Mouse (Mus musculus) kidney, postnatal 0 days (tissue): Measurements from ENCODE around the gene Mgarp. TPM values are rescaled to one million over a fixed set of nuclear protein-coding genes. Genes with fewer than 3 reads are reported as not detected.
"Not testable (repeated sequence)": the region's sequence is repeated elsewhere in the genome, so short reads cannot be mapped to it uniquely, and the experiment has no call there.

Experiments used
- ATAC-seq: fragments of 200-750 bp; cut with Nextera tagmentation; replicated peaks from 2 replicates; pipeline ENCODE4 v1.8.0; 2017; ENCODE audit warnings: low read depth, moderate number of reproducible peaks, moderate TSS enrichment, moderate library complexity; ENCODE audit not compliant: low FRiP score
- DNase-seq: peaks from one replicate; pipeline ENCODE4 v3.0.0-alpha.2; 2016; ENCODE audit warnings: low spot score
- H3K27ac ChIP-seq: fragments of 300-500 bp; sonication (generic); 2 replicates; pipeline ENCODE4 v1.5.1; 2014; ENCODE audit warnings: mild to moderate bottlenecking
- H3K27me3 ChIP-seq: fragments of 300-500 bp; sonication (generic); 2 replicates; pipeline ENCODE4 v1.6.1; 2014; ENCODE audit warnings: low read length, mixed read lengths; ENCODE audit not compliant: insufficient read depth
- H3K36me3 ChIP-seq: fragments of 300-500 bp; sonication (generic); 2 replicates; pipeline ENCODE4 v1.6.1; 2014; ENCODE audit warnings: low read length, mixed read lengths; ENCODE audit not compliant: insufficient read depth
- H3K4me1 ChIP-seq: fragments of 300-500 bp; sonication (generic); replicated peaks from 2 replicates; pipeline ENCODE4 v1.6.1; 2014; ENCODE audit warnings: antibody characterized with exemption, low read length, mixed read lengths; ENCODE audit not compliant: insufficient read depth
- H3K4me2 ChIP-seq: fragments of 300-500 bp; sonication (generic); 2 replicates; pipeline ENCODE4 v1.6.1; 2014; ENCODE audit warnings: mild to moderate bottlenecking, low read length, moderate library complexity, mixed read lengths
- H3K4me3 ChIP-seq: fragments of 300-500 bp; sonication (generic); replicated peaks from 2 replicates; pipeline ENCODE4 v1.5.1; 2014; ENCODE audit warnings: low read depth, low read length
- H3K9ac ChIP-seq: fragments of 300-500 bp; sonication (generic); 2 replicates; pipeline ENCODE4 v1.6.1; 2014; ENCODE audit warnings: low read depth, low read length
- H3K9me3 ChIP-seq: fragments of 300-500 bp; sonication (generic); replicated peaks from 2 replicates; pipeline ENCODE4 v1.6.1; 2016; ENCODE audit warnings: low read length, inconsistent platforms, mixed read lengths
- CTCF ChIP-seq: IDR thresholded peaks from 2 replicates; pipeline ENCODE4 v1.5.1; 2016; ENCODE audit warnings: antibody characterized with exemption, low read depth, mild to moderate bottlenecking, moderate library complexity
- WGBS: fragments of 180-500 bp; shearing (Covaris S2); extraction: QIAGEN DNeasy Blood & Tissue Kit; methylation state at CpG from one replicate; pipeline ENCODE4 v1.1.7; 2014; 5-methylcytosine and 5-hydroxymethylcytosine counted together
- polyA plus RNA-seq: library from polyadenylated mRNA; unstranded; fragments of >200 nt; fragmentation: Nextera tagmentation; extraction: Ambion mirVana; gene quantifications from 2 replicates; pipeline ENCODE4 v1.2.1, GENCODE M21; 2015

Gene Mgarp
- polyA plus RNA-seq, 1 experiment from 2014 or later: 0.76 TPM

DNA sequence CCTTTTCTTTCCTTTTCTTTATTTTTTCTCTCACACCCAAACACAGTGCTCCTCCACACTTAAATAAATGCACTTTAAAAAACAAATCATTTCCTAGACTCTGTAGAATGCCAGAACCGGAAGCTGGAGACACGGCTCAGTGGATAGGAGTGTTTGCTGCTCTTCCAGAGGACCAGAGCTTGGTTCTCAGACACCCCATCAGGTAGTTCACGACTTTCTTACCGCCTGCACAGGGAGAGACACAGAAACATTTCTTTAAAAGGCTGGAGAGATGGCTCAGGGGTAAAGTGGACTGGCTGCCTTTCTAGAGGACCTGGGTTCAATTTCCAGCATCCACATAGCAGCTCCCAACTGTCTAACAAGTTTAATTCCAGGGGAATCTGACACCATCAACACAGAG, 3.0 kb upstream of the Mgarp start:
- Histone ChIP-seq H3K36me3 (peaks cover 12% of the 10 kb centered on the region; the same call in 1 of the 2 replicates), H3K4me1 (peaks cover 8% of the 10 kb centered on the region; the same call in 1 of the 2 replicates), H3K27ac (no peak overlapping the region), H3K9me3 (no peaks in the 10 kb centered on the region), H3K4me2 (no peak overlapping the region), H3K4me3 (no peak overlapping the region), H3K27me3 (0 out of 2 replicates have a peak, but pooled peaks cover 6% of the 10 kb centered on the region), H3K9ac (no peak overlapping the region)
- DNase-seq: no peak
- TF ChIP-seq CTCF: no peak
- WGBS: 30% methylated on average over 4 of the region's 4 CpGs
- ATAC-seq: no peak

DNA sequence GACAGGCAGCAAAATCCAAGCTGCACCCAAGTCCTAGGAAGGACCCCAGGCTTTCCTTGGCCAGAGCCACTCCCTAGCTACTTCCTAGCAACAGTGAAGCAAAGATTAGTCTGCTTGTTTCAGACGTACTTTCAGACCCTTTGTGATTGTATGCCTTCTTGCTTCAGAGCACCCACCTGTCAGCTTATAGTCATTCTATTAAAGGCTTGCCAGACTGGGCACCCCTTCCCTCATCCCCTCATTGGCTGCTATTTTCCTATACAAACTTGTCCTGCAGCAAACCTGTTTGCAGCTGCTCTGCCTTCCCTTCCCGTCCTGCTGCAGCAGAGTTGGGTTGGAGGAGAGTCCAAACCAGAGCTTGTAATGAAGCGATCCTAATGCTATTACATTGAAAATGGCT, 2.1 kb upstream of the Mgarp start:
- TF ChIP-seq CTCF: no peak
- Histone ChIP-seq H3K27ac (no peak overlapping the region), H3K27me3 (0 out of 2 replicates have a peak, but pooled peaks cover 6% of the 10 kb centered on the region), H3K9ac (no peak overlapping the region), H3K36me3 (peaks cover 10% of the 10 kb centered on the region; the same call in 1 of the 2 replicates), H3K4me3 (no peak overlapping the region), H3K4me1 (peaks cover 8% of the 10 kb centered on the region; the same call in 1 of the 2 replicates), H3K9me3 (no peaks in the 10 kb centered on the region), H3K4me2 (no peak overlapping the region)
- 25% methylated on average over 3 of the region's 3 CpGs for WGBS
- no peak for DNase-seq
- no peak for ATAC-seq

DNA sequence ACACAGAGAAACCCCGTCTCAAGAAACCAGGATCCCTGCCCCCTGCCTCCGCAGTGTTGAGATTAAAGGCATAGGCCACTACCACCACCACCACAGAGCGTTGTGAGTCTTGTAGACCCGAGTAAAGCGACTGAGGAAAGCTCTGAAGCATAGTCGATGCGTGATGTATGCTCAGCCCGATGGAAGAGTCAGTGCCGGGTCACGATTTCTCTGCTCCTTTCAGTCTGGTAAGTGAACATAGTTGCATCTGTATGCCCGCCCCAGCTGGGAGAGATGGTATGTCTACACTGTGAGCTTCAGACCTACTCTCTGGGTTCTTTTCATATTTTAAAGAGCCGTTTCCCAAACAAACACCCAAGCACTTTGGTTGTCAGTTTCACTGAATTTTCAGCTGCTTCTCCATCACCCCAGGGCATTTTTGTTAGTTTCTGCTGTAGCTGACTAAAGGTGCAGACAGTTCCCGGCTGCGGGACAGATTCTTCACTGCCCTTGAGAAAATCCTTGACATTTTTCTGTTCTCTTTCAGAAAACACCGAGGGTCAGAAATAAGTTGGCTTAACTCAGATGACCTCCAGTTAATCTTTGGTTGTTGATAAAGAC, 1.3 kb upstream of the Mgarp start:
- H3K36me3 ChIP-seq: 0 out of 2 replicates have a peak, but pooled peaks cover 1% of the 10 kb centered on the region
- H3K27ac ChIP-seq: no peak overlapping the region
- H3K27me3 ChIP-seq: 0 out of 2 replicates have a peak, but pooled peaks cover 6% of the 10 kb centered on the region
- TF ChIP-seq CTCF: no peak
- no peak overlapping the region for H3K4me3 ChIP-seq
- H3K9me3 ChIP-seq: no peaks in the 10 kb centered on the region
- no peak for DNase-seq
- 68% methylated on average over 15 of the region's 15 CpGs for WGBS
- H3K9ac ChIP-seq: no peak overlapping the region
- no peak overlapping the region for H3K4me2 ChIP-seq
- ATAC-seq: no peak
- peaks cover 8% of the 10 kb centered on the region; the same call in 1 of the 2 replicates for H3K4me1 ChIP-seq

DNA sequence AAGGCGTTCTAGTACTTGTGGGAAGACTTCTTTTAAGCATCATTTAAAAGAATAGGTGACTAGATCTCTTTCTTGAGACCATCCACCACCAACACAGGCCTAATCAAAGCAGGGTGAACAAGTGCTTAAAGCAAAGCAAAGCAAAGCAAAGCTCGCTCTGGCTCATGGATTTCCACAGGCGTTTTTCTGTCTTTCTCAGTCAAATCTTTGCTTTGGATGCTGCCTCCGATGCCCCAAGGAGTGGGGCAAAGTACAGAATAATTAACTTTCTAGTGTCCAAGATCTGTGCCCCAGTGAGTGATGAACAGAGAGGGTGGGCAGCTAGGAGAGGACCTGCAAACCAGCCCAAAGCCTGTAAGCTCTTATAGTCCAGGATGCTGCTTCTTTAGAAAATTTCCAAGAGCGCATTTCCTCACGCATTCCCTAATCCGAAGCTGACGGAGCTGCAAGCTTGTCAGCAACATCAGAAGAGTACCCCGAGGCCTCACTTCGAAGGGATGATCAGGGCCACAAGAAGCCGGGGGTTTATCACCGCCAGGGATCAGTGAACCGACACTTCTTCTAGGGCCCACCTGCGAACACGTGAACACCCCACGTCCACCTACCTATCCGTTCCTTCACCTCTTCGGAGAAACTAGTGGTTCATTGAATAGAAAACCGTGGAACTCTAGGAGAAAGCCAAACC, 935 bp downstream of the Mgarp start:
- TF ChIP-seq CTCF: no peak
- Histone ChIP-seq H3K36me3 (no peaks in the 10 kb centered on the region), H3K4me3 (no peak overlapping the region), H3K9me3 (no peaks in the 10 kb centered on the region), H3K27me3 (0 out of 2 replicates have a peak, but pooled peaks cover 6% of the 10 kb centered on the region), H3K4me1 (peaks cover 8% of the 10 kb centered on the region; the same call in 1 of the 2 replicates), H3K4me2 (peak overlapping the region; percentile 91; the same call in 1 of the 2 replicates), H3K27ac (no peak overlapping the region), H3K9ac (no peak overlapping the region)
- no peak for DNase-seq
- WGBS: 38% methylated on average over 19 of the region's 19 CpGs
- no peak for ATAC-seq

DNA sequence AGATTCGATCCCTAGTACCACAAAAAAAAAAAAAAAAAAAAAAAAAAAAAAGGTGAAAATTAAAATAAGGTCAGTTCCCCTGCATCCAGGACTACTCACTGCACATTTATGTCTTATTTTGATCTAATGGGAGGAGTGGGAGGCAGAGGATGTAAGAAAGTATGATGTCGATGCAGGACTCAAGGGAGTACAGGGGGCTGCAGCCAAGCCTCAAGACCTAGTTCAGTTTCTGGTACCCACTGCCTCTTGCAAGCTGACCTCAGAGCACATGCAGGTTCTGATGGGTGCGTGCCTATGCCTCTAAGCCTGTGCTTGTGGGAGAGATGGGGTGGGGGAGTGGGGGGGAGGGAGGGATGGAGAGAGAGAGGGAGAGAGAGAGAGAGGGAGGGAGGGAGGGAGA, 1.7 kb downstream of the Mgarp start:
- DNase-seq (no peak), ATAC-seq (no peak)
- Histone ChIP-seq H3K9me3 (no peaks in the 10 kb centered on the region), H3K36me3 (no peaks in the 10 kb centered on the region), H3K4me2 (no peak overlapping the region), H3K27ac (no peak overlapping the region), H3K4me1 (peaks cover 8% of the 10 kb centered on the region; the same call in 1 of the 2 replicates), H3K27me3 (0 out of 2 replicates have a peak, but pooled peaks cover 6% of the 10 kb centered on the region), H3K9ac (no peak overlapping the region), H3K4me3 (no peak overlapping the region)
- WGBS: 67% methylated on average over 3 of the region's 3 CpGs
- no peak for TF ChIP-seq CTCF

DNA sequence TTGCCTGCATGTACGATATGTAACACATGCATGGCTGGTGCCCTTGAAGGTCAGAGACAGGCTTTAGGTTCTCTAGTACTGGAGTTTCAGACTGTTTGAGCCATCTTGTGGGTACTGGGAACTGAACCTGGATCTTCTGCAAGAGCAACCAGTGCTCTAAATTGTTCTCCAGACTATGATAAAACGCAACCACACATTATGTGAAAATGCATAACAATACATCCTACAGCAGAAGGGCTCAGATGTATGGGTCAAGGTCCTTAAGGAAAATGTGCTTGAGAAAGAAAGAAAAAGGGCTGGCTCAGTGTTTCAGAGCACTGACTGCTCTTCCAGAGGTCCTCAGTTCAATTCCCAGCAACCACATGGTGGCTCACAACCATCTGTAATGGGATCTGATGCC, 2.9 kb downstream of the Mgarp start:
- no peaks in the 10 kb centered on the region for H3K36me3 ChIP-seq
- no peak overlapping the region for H3K4me3 ChIP-seq
- no peak overlapping the region for H3K4me2 ChIP-seq
- ATAC-seq: no peak
- no peak for DNase-seq
- H3K4me1 ChIP-seq: peaks cover 11% of the 10 kb centered on the region; the same call in 1 of the 2 replicates
- H3K27ac ChIP-seq: no peak overlapping the region
- H3K27me3 ChIP-seq: 0 out of 2 replicates have a peak, but pooled peaks cover 6% of the 10 kb centered on the region
- H3K9ac ChIP-seq: no peak overlapping the region
- TF ChIP-seq CTCF: no peak
- whole genome bisulfite sequencing: 95% methylated on average over 2 of the region's 2 CpGs
- H3K9me3 ChIP-seq: no peaks in the 10 kb centered on the region

DNA sequence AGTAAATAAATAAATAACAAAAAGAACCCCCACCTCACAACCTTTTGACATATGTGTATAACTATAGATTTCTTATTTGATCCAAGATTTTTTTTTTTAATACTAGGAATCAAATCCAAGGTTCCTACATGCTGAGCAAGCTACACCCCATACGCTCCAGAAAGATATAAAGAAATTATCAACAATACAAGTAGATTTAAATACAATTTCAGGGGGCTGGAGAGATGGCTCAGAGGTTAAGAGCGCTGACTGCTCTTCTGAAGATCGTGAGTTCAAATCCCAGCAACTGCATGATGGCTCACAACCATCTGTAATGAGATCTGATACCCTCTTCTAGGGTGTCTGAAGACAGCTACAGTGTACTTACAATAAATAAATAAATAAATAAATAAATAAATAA, 3.5 kb downstream of the Mgarp start:
- not testable (repeated sequence) for ATAC-seq, H3K4me3 ChIP-seq, H3K27ac ChIP-seq, H3K9ac ChIP-seq, H3K9me3 ChIP-seq, H3K27me3 ChIP-seq, H3K36me3 ChIP-seq, H3K4me2 ChIP-seq, DNase-seq
- peaks cover 12% of the 10 kb centered on the region; the same call in 1 of the 2 replicates for H3K4me1 ChIP-seq
- WGBS: 94% methylated on average over 3 of the region's 3 CpGs
